Mouse (Mus musculus) adrenal gland, adult 18-20 months (tissue): Measurements from ENCODE around the gene Flt3. TPM values are rescaled to one million over a fixed set of nuclear protein-coding genes. Genes with fewer than 3 reads are reported as not detected.

ENCODE experiments used
- DNase-seq, 2 experiments: peaks; one replicate each; pipeline ENCODE4 v3.0.0; 2021 to 2022; ENCODE audit warnings: low spot score in 2 of 2
- total RNA-seq, 2 experiments: library from RNA; stranded (reverse); gene quantifications; 1 replicate in 1 of 2; 2 replicates in 1 of 2; pipeline ENCODE4 v1.2.3; 2021

Gene Flt3
- total RNA-seq, 2 experiments from 2014 or later = 0.43 to 0.58 TPM

DNA sequence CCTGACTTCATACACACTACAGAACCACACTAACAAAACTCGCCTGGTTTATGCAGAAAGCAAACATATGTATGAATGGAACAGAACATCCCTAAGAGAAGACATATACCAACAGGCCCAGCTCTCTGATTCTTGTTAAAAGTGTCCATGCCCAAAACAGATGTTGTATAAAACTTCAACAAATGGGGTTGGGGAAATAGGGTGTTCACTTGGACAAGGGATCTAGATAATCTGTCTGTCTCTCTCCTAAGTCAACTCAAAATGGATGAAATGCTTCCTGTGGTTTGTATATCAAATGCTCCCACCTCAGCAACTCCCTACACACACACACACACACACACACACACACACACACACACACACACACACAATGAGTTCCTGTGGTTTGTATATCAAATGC lies 17.7 kb upstream of the Flt3 start:
- no peak for DNase-seq

DNA sequence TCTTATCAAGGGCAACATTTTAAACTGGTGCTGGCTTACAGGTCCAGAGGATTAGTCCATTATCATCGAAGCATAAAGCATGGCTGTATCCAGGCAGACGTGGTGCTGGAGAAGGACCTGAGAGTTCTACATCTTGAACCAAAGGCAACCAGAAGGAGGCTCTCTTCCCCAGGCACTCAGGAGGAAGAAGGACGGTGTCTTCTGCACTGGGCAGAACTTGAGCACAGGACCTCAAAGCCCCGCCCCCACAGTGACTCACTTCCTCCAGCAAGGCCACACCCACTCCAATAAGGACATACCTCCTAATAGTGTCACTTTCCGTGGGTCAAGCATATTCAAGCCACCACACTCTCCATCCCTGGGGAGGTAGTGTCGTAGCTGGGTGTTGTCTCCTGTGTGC lies 10.3 kb upstream of the Flt3 start:
- no peak for DNase-seq

DNA sequence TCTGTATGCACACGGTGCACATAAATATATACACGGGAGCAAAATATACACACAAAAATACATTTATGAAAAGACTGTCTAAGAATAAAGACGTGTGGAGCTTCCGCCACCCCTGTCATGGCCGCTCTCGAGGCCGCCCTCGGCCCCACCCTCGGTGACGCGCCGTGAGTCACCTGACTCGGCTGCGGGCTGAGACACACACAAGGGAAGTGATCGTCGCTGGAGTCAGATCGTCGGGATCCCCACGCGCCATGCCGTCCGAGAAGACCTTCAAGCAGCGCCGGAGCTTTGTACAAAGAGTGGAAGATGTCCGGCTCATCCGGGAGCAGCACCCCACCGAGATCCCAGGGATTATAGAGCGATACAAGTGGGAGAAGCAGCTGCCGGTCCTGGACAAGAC lies 8.4 kb upstream of the Flt3 start:
- DNase-seq = no peak

DNA sequence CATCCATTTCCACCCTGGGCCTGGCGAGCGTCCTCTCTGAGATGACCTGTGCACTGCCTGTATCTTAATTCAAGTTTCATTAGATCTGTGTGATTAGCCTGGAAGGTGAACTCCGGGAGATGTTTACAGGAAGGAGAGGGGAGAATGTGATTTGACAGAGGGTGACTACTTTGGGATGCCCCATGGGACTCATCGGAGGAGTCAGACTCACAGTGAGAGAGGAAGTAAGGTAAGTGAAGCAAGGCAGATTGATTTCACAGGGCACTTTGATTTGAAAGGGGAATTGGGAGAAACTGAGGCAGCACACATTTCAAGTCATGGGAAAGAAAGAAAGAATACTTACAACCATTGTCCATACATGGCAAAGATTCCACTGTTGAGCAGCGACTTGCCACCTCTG lies 5.8 kb upstream of the Flt3 start:
- no peak for DNase-seq

DNA sequence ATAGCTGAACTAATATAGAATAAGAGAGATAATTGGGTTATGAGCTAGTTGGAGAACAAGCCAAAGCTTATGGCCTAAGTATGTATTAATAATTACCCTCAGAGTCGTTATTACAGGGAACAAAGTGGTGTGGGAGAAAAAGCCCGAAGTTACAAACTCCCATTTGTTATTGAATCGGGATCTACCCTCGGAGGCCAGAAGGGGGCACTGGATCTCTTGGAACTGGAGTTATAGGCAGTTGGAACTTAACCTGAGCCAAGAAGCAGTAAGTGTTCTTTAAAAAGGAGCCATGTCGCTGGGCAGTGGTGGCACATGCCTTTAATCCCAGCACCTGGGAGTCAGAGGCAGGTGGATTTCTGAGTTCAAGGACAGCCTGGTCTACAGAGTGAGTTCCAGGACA lies 2.2 kb upstream of the Flt3 start:
- peak; percentile 14 to 50 for DNase-seq

DNA sequence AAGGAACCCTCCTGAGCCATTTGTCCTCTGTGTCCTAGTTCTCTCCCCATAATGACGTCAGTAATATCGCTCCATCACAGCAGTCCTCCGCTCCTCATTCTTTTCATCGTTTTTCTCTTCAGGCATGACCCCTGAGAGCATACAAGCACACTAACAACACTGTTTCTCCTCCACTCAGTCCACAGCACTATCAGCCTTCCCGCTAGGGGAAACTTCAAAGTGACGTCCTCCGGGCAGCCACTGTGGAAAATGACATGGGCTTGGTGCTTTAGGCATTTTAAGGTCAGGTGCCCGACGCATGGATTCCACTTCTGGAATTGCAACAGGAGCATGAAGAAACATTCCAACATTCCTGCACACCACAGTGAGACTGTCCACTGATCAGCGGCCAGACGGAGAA lies 735 bp upstream of the Flt3 start:
- DNase-seq = no peak

DNA sequence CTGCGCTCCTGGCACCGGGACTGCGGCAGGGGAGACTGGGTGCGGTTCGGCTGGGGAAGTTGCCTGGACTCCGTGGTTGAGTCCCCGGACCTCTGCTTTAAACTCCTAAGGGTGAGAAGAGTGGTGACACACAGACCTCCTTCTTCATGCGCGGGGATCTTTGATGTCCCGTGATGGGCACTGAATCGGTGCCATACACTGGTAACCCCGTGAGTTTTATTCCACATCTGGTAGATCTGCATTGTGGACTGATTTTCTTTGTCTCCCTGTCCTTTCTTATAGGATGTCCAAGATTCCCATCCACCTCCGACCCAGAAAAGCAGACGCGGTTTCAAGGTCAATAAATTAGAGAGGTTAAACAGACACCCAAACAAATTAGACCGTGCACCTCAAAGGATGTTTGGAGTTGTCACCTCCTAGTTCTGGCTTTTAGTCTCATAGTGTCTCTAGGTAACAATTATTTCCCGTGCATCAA lies 253 bp upstream of the Flt3 start:
- no peak for DNase-seq

DNA sequence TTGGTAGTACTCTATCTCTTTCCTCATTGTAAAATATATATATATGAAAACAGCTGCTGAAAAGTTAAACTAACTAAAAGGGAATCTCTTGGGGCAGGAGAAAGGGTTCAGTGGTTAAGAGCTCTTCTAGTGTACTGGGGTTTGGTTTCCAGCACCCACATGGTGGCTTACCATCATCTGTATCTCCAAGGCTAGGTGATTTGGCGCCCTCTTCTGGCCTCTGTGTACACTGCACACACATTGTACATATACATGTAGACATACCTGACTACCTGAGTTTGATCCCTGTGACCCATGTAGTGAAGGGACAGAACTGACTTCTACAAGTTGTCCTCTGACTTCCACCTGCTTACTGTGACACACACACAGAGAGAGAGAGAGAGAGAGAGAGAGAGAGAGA lies 5.2 kb downstream of the Flt3 start:
- DNase-seq = no peak

DNA sequence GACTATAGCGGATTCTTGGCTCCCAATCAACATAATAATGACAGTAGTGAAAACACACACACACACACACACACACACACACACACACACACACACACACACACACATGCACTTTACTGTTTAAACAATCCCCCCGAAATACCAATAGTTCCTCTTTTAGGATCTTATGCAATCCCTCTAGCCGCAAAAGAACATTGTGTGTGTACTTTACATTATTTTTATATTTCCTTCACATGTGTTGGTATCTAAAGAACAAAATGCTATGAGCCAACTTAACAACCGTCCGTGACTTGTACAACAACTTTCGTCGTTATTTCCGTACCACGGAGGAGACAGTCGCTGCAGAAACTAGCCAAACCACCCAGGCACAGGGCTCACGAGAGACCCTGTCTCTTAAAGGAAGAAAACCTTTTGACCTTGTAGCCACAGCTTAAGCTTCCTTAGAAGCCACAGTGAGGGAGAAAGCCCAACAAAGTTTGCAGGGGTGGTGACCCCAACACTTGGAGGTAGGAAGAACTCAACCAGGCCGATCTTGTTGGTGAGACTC lies 7.5 kb downstream of the Flt3 start:
- DNase-seq = no peak

DNA sequence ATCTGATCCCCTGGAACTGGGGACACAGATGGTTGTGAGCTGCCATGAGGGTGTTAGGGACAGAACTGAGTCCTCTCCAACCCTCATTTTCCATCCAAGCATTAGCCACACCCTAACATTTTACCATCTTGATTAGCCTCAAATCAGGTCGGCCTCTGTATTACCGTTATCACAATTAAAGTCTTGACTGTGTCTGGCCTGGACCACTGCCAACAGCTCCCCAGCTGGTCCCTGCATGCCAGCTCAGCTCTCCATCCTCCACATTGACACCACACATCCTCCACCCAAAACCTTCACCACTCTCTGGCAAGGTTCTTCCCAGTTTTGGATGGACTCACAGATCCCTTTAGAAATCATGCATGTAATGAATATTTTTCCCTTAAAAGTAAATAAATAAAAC lies 9.5 kb downstream of the Flt3 start:
- DNase-seq = no peak

DNA sequence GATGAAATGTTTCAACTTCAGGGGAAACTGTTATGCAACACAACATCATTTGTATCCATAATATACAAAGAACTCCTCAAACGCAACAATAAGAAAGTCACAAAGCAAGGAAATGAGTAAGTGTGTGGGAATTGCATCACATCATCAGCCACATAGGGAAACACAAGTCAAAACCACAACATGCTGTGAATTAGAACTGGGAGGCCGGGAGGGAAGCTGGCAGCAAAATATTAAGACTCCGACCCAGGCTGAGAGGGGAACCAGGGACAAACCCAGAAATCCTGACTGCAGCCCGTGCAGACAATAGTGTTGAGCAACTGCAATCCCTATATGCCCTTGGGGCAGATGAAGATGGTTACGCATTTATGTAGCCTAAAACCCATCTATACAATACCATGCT lies 11.2 kb downstream of the Flt3 start:
- DNase-seq = no peak

DNA sequence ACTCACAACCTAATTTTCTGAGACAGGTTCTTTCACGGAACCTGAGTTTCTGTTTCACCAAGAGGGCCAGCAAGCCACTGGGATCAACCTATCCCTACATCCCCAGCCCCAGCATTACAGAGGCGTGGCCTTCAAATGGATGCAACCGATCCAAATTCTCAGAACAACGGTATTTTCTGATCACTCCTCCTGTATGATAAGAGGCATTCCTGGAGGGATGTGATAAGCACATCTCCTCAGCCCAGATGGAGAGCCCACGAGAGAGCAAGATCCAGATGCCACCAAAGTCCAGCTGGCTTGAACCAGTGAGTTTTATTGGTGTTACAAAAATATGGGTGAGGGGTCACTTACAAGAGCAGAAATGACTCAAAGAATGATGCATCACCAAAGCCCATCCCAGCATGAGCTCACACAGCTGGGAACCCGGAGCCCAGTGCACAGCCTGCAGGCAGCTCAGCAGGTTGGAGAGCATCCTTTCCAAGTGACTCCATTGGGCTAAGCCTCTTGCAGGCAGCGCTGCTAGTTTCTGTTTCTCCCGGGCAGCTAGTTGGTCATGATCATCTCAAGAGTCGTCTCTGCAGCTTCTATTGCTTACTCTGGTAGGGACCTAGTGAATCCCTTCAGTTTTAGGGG lies 11.8 kb downstream of the Flt3 start:
- no peak for DNase-seq

DNA sequence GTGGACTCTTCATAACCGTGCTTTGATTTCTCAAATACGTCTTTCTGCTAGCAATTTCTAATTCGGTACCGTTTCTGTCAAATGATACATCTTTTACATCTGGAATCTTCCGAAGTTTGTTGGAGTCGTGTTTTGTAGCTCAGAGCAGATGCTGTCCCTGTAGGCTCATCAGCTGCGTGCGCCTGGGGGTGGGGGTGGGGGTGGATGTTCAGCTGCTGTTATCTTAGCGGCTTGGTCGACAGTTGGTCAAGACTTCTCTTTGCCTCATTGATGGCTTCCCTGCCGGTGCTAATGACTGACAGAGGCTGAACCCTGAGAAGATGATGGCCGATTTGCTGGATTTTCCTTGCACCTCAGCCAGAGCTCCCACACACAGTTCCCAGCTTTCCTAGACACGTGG lies 13.4 kb downstream of the Flt3 start:
- DNase-seq = no peak

DNA sequence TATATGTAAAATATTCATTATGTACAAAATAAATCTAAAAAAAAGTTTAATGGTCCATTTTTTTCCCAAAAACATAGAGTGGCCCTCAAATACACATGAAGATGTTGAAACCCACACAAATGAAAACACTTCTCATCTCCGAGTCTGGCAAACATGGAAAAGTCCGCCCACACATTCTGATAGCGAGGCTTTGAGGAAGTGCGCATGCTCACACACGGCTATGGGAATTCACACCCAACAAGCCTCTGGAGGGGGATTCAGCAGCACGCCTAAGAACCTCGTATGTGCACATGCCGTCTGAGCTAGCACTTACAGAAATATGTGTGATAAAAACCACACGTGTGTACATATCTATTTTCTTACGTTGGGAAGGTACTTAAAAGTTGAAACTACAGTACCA lies 18.9 kb downstream of the Flt3 start:
- DNase-seq = no peak

DNA sequence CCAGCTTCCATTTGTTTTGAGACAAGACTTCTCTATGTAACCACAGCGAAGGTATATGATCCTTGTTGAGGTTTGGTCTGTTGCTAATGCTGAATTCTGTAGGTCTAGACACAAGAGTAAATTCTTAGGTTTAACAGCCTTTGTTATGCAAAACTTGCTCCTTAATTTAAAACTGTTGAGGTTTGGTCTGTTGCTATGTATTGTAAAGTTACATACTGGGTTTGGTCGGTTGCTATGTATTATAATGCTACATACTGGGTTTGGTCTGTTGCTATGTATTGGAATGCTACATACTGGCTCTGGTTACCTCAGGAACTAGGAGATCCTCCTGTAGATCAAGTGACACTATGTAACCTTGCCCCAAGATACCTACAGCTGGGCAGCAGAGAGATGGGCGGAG lies 20.8 kb downstream of the Flt3 start:
- no peak for DNase-seq

DNA sequence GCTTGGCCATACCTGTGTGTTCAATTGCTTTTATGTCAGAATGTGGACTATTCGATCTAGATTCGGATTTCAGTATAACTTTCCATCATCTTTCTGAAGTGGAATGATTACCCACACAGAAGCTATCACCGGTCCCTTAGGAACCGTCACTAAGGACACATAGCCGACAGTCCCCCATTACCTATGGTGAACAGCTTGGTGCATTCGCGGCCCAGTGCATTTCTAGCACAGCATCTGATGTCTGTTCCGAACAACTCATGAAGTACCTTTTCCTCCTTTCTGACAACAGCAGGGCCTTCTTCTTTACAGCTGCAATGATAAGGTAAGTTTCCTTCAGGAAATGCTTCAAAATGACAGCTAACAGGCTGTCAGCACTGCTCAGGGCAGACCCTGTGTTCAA lies 30.0 kb downstream of the Flt3 start:
- DNase-seq = no peak

DNA sequence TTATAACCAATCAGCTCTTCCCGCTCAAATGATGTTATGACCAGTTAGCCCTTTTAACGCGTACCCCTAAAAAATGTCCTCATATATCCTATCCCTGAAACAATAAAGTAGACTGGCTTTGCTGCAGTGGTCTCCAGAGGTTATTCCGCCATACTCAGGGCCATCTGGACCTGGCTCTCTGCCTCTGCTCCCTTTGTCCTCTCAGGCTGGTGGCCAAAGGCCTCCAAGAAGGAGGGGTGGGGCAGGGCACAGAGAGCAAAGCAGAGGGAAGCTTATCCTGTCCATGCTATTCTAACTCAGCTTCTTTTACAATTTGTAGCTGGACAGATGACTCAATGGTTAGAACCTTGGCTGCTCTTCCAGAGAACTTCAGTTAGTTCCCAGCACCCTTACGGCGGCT lies 32.1 kb downstream of the Flt3 start:
- DNase-seq = no peak

DNA sequence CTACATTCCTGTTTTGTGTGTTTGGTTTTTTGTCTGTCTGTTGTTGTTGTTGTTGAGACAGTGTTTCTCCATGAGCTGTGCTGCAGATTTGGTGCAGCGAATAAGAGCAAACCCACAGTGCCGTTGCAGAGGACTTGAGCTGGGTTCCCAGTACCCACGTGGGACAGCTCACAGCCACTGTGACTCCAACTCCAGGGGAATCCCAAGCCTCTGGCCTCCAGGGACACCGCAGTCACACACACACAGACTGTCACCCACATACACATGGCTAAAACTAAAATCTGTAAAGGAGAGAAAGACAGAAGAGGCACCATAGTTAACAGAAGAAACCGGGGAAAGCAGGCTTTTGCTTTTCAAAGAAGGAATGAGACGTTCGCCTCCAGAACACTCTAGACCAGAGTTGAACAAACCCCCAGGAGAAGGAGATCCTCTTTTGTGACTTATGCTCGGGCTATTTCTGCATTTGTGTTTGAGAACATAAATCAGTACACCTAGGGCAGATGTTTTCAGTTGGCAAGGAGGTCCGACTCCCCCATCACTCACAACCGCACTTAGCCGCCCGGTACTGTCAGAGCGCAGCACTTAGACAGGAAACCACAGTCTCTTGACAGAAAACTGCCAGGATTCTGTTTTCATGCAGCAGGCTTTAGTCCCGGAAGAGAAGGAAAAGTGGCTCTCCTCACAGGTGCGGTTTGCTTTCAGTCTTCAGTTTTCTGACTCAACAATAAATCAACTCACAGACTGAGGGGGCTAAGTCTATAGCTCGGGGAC lies 34.1 kb downstream of the Flt3 start:
- DNase-seq = no peak

DNA sequence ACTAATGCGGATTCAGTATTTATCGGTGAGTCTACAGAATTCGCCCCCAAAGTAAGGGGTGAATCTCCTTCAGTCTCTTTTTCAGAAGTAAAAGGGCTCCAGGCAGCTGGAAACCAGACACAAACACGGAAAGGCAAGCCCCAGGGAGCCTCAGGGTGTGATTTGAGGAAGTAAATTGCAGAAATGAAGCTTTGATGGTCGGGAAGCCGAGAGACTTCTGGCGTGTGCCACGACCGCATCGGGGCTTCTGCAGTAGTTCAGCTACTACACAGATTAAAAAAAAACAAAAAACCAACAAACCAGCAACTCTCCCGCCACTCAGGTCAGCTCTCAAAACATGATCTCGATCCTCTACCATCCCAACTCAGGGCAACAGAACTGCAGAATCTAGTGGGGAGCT lies 37.2 kb downstream of the Flt3 start:
- DNase-seq = no peak

DNA sequence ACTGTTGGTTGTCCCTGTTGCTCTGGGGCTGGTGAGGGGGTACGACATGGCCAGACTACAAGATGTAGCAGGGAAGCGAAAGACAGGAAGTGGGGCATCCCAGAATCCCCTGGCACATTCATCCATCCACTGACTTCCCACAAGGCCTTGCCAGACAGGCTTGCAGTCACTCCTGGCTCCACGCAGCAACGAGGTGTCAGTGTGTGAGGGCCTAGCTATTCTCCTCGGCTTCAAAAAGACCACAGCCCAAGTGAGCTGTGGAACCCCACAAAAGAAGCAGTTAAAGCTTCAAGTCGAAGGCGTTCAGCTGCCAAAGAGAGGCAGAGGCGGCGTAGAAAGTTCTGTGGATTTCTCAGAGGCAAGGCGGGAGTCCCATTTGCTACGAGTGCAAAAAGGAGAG lies 41.8 kb downstream of the Flt3 start:
- DNase-seq = no peak

DNA sequence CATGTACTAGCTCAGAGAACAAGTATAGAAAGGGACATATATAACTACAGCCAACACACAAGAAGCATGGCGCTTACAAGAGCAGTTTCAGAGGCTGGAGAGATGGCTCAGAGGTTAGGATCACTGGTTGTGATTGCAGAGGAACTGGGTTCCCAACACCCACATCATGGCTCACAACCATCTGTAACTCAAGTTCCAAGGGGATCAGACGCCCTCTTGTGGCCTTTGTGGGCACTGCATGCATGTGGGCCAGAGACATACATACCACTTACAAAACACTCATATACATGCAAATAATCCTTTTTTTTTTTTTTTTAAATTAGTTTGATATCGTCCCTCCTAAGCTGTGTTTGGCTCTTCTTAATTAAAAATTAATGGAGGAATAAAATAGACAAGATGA lies 42.8 kb downstream of the Flt3 start:
- peak; percentile 10 to 32 for DNase-seq

DNA sequence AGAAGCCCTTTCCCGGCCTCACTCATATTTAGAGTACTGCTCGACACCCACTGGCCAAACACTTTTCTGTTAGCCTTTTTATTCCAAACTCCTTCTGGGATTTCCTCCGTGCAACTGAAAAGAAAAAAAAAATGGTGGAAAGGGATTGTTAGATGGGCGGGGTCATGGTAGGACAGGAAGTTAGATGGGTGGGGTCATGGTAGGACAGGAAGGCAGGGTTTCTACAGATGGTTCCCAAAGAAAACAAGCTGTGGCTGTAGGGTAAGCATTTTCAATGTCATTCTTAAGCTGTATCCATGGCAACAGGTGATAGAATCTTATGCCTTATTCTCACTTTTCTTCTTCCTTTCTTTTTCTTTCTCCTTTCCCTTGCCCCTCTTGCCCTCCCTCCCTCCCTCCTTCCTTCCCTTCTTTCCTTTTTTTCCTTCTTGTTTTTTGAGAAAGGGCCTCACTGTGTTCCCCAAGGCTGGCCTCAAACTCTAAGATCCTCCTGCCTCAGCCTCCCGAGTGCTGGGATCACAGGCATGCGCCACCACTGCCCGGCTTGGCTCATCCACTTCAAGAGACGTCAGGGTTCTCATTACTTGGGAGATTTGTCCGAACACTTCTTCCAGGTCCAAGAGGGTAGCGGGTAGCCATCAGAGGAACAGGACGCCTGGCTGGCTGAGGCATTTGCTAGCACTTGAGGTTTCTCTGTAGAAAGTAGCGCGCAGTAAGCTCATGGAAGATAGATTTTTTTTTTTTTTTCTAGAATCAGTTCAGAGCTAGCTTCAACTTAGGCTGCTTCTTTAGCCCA lies 43.8 kb downstream of the Flt3 start:
- DNase-seq = no peak
